Mouse (Mus musculus): ENCODE data around the gene Gm47791. TPM values are rescaled to one million over a fixed set of nuclear protein-coding genes. Genes with fewer than 3 reads are reported as not detected.
A peak's percentile ranks its signal among the peaks of the same experiment; 100 is the strongest.

Gm47791 gene
- polyA plus RNA-seq, 1 experiment: not detected

GRCm38 (mm10) chr1:82797088-82797487, 26.0 kb upstream of the Gm47791 start:
- 91% methylated on average over 4 of the region's 4 CpGs for WGBS
- 0 out of 2 replicates have a peak, but pooled peaks cover 2% of the 10 kb centered on the region for H3K4me1 ChIP-seq (ENCODE audit: control insufficient read depth, insufficient read depth, insufficient read length, low read length)
- no peak overlapping the region for H3K4me3 ChIP-seq (ENCODE audit: low read depth, low read length)
- H3K36me3 ChIP-seq (ENCODE audit: control insufficient read depth, insufficient read depth, low read length): no peaks in the 10 kb centered on the region
- H3K27me3 ChIP-seq (ENCODE audit: control insufficient read depth, insufficient read depth, low read length): no peaks in the 10 kb centered on the region
- TF ChIP-seq CTCF (IDR thresholded peaks at IDR 0.05; ENCODE audit: extremely low read depth, insufficient read length, insufficient replicate concordance, low read depth, low read length): no peak
- no peak for TF ChIP-seq POLR2A (IDR thresholded peaks at IDR 0.05; ENCODE audit: low read depth, low read length)
- no peak overlapping the region for H3K27ac ChIP-seq (ENCODE audit: insufficient read depth, low read depth, low read length)

GRCm38 (mm10) chr1:82795702-82796443, 24.8 kb upstream of the Gm47791 start:
- Histone ChIP-seq H3K4me3 (ENCODE audit: low read depth, low read length) (no peak overlapping the region), H3K4me1 (ENCODE audit: control insufficient read depth, insufficient read depth, insufficient read length, low read length) (0 out of 2 replicates have a peak, but pooled peaks cover 2% of the 10 kb centered on the region), H3K27ac (ENCODE audit: insufficient read depth, low read depth, low read length) (0 out of 2 replicates have a peak overlapping the region, but pooled peaks have one; percentile 28), H3K36me3 (ENCODE audit: control insufficient read depth, insufficient read depth, low read length) (no peaks in the 10 kb centered on the region), H3K27me3 (ENCODE audit: control insufficient read depth, insufficient read depth, low read length) (no peaks in the 10 kb centered on the region)
- TF ChIP-seq POLR2A (IDR thresholded peaks at IDR 0.05; ENCODE audit: low read depth, low read length) (no peak), CTCF (IDR thresholded peaks at IDR 0.05; ENCODE audit: extremely low read depth, insufficient read length, insufficient replicate concordance, low read depth, low read length) (no peak)
- 64% methylated on average over 18 of the region's 18 CpGs for WGBS

GRCm38 (mm10) chr1:82795211-82795610, 24.2 kb upstream of the Gm47791 start:
- H3K27me3 ChIP-seq (ENCODE audit: control insufficient read depth, insufficient read depth, low read length): no peaks in the 10 kb centered on the region

GRCm38 (mm10) chr1:82793986-82794385, 22.9 kb upstream of the Gm47791 start:
- no peaks in the 10 kb centered on the region for H3K27me3 ChIP-seq (ENCODE audit: control insufficient read depth, insufficient read depth, low read length)
- no peak for TF ChIP-seq CTCF (IDR thresholded peaks at IDR 0.05; ENCODE audit: extremely low read depth, insufficient read length, insufficient replicate concordance, low read depth, low read length)
- TF ChIP-seq POLR2A (IDR thresholded peaks at IDR 0.05; ENCODE audit: low read depth, low read length): no peak
- H3K27ac ChIP-seq (ENCODE audit: insufficient read depth, low read depth, low read length): no peak overlapping the region
- no peaks in the 10 kb centered on the region for H3K36me3 ChIP-seq (ENCODE audit: control insufficient read depth, insufficient read depth, low read length)
- H3K4me1 ChIP-seq (ENCODE audit: control insufficient read depth, insufficient read depth, insufficient read length, low read length): 0 out of 2 replicates have a peak, but pooled peaks cover 2% of the 10 kb centered on the region
- WGBS: 91% methylated on average over 4 of the region's 4 CpGs
- H3K4me3 ChIP-seq (ENCODE audit: low read depth, low read length): no peak overlapping the region

More at GRCm38 (mm10) chr1:82795211-82795610, 24.2 kb upstream of the Gm47791 start:
- TF ChIP-seq POLR2A (IDR thresholded peaks at IDR 0.05; ENCODE audit: low read depth, low read length) (no peak), CTCF (IDR thresholded peaks at IDR 0.05; ENCODE audit: extremely low read depth, insufficient read length, insufficient replicate concordance, low read depth, low read length) (no peak)
- 0 out of 2 replicates have a peak, but pooled peaks cover 2% of the 10 kb centered on the region for H3K4me1 ChIP-seq (ENCODE audit: control insufficient read depth, insufficient read depth, insufficient read length, low read length)
- 0 out of 2 replicates have a peak overlapping the region, but pooled peaks have one; percentile 28 for H3K27ac ChIP-seq (ENCODE audit: insufficient read depth, low read depth, low read length)
- H3K36me3 ChIP-seq (ENCODE audit: control insufficient read depth, insufficient read depth, low read length): no peaks in the 10 kb centered on the region
- H3K4me3 ChIP-seq (ENCODE audit: low read depth, low read length): no peak overlapping the region
- 84% methylated on average over 2 of the region's 2 CpGs for WGBS

- Histone ChIP-seq H3K36me3 (ENCODE audit: control insufficient read depth, insufficient read depth, low read length) (no peaks in the 10 kb centered on the region), H3K4me1 (ENCODE audit: control insufficient read depth, insufficient read depth, insufficient read length, low read length) (0 out of 2 replicates have a peak, but pooled peaks cover 2% of the 10 kb centered on the region), H3K4me3 (ENCODE audit: low read depth, low read length) (no peak overlapping the region), H3K27me3 (ENCODE audit: control insufficient read depth, insufficient read depth, low read length) (no peaks in the 10 kb centered on the region), H3K27ac (ENCODE audit: insufficient read depth, low read depth, low read length) (no peak overlapping the region)
- TF ChIP-seq POLR2A (IDR thresholded peaks at IDR 0.05; ENCODE audit: low read depth, low read length): no peak
- WGBS: 88% methylated on average over 3 of the region's 3 CpGs
Measured at GRCm38 (mm10) chr1:82793110-82793509, 22.1 kb upstream of the Gm47791 start.

GRCm38 (mm10) chr1:82792238-82792637, 21.2 kb upstream of the Gm47791 start:
- Histone ChIP-seq H3K4me3 (ENCODE audit: low read depth, low read length) (no peak overlapping the region), H3K27ac (ENCODE audit: insufficient read depth, low read depth, low read length) (no peak overlapping the region), H3K4me1 (ENCODE audit: control insufficient read depth, insufficient read depth, insufficient read length, low read length) (0 out of 2 replicates have a peak, but pooled peaks cover 2% of the 10 kb centered on the region), H3K27me3 (ENCODE audit: control insufficient read depth, insufficient read depth, low read length) (no peaks in the 10 kb centered on the region), H3K36me3 (ENCODE audit: control insufficient read depth, insufficient read depth, low read length) (no peaks in the 10 kb centered on the region)
- WGBS: 94% methylated on average over 6 of the region's 6 CpGs
- no peak for TF ChIP-seq POLR2A (IDR thresholded peaks at IDR 0.05; ENCODE audit: low read depth, low read length)
- no peak for TF ChIP-seq CTCF (IDR thresholded peaks at IDR 0.05; ENCODE audit: extremely low read depth, insufficient read length, insufficient replicate concordance, low read depth, low read length)

GRCm38 (mm10) chr1:82791105-82791504, 20.1 kb upstream of the Gm47791 start:
- H3K27me3 ChIP-seq (ENCODE audit: control insufficient read depth, insufficient read depth, low read length): no peaks in the 10 kb centered on the region
- H3K36me3 ChIP-seq (ENCODE audit: control insufficient read depth, insufficient read depth, low read length): no peaks in the 10 kb centered on the region
- H3K27ac ChIP-seq (ENCODE audit: insufficient read depth, low read depth, low read length): no peak overlapping the region
- no peak overlapping the region for H3K4me3 ChIP-seq (ENCODE audit: low read depth, low read length)
- TF ChIP-seq CTCF (IDR thresholded peaks at IDR 0.05; ENCODE audit: extremely low read depth, insufficient read length, insufficient replicate concordance, low read depth, low read length): no peak
- TF ChIP-seq POLR2A (IDR thresholded peaks at IDR 0.05; ENCODE audit: low read depth, low read length): no peak
- 91% methylated on average over 11 of the region's 11 CpGs for WGBS
- H3K4me1 ChIP-seq (ENCODE audit: control insufficient read depth, insufficient read depth, insufficient read length, low read length): peaks cover 2% of the 10 kb centered on the region; the same call in 1 of the 2 replicates
